Mouse (Mus musculus) urinary bladder, postnatal 4 days (tissue): Measurements from ENCODE around the gene Map3k13.
"Not testable (repeated sequence)": the region's sequence is repeated elsewhere in the genome, so short reads cannot be mapped to it uniquely, and the experiment has no call there.

ENCODE experiments used
- DNase-seq, 2 experiments: peaks; one replicate each; pipeline ENCODE4 v3.0.0; 2021 to 2022; ENCODE audit warnings: low spot score in 2 of 2

Map3k13 gene

DNA sequence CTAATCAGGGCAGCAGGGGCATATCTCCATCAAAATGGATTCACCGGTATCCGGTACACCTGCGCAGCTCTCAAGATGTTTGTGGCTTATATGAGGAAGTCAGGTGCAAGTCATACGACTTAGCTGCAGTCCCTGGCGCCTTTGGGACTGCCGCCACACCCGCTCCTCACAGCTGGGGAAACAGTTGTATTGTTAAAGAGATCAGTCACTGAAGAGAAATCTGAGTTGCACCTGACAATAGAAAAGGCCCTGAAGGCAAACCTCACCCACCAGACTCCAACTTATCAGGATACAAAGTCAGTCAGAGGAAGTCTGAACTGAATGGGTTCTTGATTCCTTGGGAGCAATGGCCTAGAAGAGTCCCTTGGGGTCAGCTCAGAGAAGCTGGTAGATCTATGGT is 13.6 kb downstream of the Map3k13 start:
- DNase-seq: not testable (repeated sequence)

- DNase-seq: no peak
Measured at GRCm38 (mm10) chr16:21813164-21813834, 19.2 kb downstream of the Map3k13 start.

DNA sequence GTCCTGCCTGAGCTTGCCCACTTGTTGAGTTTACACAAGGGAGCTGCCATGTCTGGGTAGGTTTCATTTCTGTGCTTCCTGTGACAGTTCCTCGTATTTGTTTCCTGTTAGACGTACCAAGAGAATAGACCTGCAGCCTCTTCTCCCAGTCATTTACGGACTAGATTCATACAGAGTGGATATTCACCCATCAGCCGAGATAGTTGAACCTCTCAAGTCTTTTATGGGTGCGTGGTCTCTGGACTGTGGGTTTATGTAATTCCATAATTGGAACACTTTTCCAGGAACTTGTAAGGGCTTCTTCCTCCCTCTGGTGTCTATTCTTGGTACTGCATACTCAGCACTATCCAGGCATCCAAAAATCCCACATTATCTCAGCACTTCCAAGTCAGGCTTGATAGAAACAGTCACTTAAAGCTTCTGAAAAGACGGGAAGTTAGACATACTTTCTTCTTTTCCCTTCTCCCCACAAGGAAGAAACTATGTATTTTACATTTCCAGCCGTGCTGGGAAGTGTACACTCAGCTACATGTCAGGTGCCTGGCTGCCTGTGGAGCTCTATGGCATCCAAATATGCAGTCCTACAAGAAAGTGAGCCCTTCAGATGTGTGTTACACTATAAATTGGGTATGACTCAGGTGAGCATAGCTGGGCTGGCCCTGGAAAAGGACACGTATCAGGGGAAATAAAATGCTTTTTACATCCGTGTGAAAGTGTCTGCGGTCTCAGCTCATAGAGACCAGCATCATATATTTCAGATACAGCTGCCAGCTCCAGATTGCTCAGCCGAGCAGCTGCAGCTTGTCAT is 20.9 kb downstream of the Map3k13 start:
- no peak for DNase-seq

GRCm38 (mm10) chr16:21815669-21816010 is 21.5 kb downstream of the Map3k13 start:
- no peak for DNase-seq

- no peak for DNase-seq
Measured at GRCm38 (mm10) chr16:21818132-21818531, 24.0 kb downstream of the Map3k13 start.

GRCm38 (mm10) chr16:21818629-21819028 is 24.5 kb downstream of the Map3k13 start:
- no peak for DNase-seq

DNA sequence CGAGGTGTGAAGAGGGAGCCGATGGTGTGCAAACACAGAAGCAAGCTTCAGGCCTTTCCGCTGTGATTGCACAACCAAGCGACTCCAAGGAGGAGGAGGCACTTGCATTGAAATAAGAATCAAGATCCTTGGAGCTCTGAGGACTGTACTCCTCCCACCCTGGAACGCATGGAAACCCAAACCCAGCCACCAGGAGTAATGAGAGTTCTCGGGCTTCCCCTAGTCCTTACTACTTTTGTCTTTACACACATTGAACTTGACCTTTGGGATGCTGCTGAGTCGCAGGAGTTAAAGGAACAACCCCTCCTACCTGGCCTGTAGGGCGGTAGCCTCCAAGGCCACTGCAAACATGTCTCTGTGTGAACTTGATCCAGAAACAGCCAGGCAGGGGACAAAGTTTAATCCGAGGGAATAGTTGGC is 31.5 kb downstream of the Map3k13 start:
- DNase-seq: no peak

DNA sequence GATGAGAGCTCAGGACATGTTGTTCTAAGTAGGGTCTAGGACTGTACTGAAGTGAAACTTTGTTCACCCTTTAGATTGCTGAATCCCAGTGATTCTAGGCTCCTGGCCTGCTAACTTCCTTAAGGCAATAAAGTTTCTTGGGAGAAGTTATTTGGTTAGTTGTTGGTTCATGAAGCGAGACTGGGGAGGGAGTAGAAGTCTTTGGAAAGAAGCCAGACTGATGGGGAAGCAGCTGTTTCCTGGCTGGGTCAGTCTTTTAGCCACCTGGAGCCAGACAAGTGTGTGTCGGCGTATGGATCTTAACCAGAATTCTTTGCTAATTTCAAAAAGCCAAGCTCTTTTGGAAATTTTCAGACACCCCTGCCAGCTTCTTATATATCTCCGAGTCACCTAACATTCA is 33.0 kb downstream of the Map3k13 start:
- no peak for DNase-seq

- DNase-seq: no peak
Measured at GRCm38 (mm10) chr16:21827581-21827980, 33.4 kb downstream of the Map3k13 start.

DNA sequence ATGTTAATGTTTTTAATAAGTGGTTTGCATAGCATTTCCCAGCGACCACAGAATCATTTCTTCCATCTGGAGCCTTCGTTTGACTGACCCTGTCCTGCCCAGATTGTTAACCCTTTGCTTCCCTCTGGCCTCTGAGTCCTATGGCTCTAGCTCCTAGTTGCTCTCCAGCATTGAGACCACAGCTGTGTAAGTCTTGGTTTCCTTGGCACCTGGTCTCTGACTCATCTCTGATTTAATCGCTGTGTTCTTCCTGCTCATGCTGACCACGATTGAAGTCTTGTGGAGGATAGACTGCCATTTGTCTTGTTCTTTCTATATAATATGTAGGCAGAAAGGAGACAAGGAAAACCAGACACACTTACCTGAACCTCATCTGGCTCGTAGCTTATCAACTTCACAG is 35.6 kb downstream of the Map3k13 start:
- DNase-seq: no peak

- DNase-seq: no peak
Measured at GRCm38 (mm10) chr16:21830784-21831183, 36.6 kb downstream of the Map3k13 start.

DNA sequence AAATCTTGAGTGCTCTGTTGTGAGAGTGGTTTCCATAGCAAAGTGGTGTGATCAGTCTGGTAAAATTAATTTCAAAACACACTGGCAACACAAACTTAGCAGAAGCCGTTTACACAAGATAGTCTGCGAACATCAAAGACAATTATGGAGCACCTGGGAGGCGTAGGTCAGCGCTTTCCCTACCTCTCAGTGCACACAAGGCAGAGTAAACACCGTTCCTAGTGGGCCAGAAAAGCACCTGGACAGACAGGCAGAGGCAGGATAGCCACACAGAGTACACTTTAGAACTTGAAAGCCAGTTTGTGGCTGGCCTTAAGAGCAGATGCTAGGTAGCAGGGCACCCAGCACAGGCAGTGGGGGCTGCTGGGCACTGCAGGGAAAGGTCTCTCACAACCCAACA is 37.6 kb downstream of the Map3k13 start:
- no peak for DNase-seq

DNA sequence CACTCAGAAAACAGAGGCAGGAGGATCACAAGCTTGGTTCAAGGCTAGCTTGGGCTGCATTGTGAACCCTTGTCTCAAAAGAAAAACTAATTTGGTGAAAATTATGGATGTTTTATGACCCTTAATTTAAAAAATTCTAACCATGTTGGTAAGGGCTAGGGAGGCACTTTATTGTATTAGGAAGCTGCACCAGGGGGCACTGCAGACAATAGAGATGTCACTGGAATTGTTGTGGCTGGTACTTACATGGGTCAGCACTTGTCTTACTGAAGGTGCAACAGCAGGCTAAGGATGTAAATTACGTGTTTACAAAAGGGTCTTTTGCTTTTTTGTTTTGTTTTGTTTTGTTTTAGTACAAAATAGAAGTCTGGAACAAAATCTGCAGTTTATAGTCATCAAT is 39.3 kb downstream of the Map3k13 start:
- no peak for DNase-seq

DNA sequence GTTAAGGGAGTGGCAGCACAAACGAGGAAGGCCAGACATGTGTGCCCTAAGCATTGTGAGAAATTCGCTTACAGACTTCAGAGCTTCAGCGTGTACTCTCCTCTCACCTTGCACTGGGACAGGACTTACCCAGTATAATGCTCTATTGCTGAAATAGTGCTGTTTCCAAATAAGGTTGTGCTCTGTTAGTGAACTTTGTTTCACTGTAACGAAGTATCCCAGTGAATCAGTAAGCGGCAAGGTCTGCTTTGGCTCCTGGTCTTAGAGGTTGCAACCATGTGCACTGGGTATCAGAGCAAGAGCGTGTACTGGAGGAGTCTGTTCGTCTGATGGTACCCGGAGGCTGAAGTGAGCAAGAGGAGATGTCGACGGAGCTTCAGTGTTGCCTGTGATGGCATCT is 39.8 kb downstream of the Map3k13 start:
- no peak for DNase-seq

DNA sequence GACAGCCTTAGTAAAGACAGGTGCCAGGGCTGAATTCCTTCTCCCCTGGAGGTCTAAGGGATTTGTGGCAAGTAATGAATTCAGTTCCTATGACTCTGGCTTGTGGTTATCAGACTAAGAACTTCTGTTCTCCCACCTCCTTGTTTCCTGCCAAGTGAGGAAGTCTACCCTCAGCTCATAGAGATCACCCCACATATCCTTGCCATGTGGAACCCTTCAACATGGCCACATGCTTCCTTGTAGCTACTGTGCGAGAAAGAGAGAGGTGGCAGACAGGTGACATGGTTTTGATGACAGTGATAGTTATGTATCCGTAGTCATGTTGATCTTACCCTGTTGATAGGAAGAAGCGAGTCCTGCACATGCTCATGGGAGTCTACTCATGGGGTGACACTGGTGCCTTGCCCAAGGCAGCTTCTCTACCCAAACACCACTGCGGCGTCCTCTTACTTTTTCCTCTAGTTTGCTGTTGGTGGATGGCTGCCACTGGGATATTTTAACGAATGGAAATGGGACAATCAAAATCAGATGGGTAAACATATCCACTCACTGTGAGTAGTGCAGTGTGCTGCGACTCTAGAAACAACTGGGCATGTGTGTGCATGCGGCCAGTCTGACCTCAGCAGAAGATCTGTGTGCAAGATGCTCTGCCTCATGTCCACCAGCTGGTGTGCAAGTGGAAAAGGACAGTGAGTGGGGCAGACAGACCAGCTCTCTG is 40.9 kb downstream of the Map3k13 start:
- no peak for DNase-seq

DNA sequence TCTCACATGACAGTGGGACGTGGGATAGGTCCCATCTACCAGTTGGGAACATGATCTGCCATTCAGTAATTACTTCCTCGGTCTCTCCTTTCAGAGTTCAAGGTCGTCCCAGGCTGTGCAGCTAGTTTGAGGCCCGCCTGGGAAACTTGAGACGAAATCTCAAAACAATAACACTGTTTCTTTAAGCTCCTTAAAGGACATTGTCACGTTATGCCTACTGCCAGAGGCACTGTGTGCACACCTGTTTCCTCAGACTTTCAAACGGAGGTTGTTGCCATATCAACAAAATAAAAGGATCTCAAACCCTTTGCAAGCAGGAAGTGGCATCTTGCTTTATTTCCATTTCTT is 41.4 kb downstream of the Map3k13 start:
- DNase-seq: no peak

DNA sequence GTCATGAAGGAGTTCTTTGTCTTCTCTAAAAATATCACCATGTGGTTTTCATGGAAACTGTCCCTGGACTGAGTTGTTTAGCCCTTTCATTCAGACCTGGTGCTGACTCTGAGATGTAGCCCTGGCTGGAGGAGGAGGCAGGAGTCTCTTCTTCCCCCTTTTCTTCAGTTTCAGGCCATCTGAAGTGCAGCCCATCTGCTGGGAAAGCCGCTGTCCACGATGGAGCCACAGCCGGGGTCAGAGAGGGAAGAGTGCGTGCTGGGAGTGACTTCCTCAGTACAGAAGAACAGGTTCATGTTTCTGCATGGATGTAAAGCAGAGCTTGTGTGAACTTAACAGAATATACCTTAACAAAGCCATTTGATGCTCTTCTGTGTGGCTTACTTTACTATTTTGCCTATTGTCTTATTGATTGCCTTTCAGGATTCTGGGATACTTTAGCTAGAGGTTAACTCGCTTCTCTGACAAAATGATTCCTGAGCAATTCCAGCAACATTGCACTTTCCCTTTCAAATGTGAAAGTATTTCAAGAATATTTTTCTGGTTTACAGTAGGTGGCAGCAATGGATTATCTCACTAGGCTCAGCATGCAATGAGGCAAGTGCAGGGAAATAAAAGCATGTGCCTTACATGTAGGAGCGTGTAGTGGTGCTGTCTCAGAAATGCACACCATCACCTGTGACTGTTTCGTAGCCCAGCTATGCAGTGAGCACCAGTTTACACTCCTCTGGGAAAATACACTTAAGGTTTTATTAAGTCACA is 42.3 kb downstream of the Map3k13 start:
- DNase-seq: no peak

GRCm38 (mm10) chr16:21837694-21838093 is 43.5 kb downstream of the Map3k13 start:
- no peak for DNase-seq

- DNase-seq: peak in 1 of 2 experiments; percentile 33
Measured at GRCm38 (mm10) chr16:21845800-21846671, 51.9 kb downstream of the Map3k13 start.

- DNase-seq: no peak
Measured at GRCm38 (mm10) chr16:21848444-21848843, 54.3 kb downstream of the Map3k13 start.

DNA sequence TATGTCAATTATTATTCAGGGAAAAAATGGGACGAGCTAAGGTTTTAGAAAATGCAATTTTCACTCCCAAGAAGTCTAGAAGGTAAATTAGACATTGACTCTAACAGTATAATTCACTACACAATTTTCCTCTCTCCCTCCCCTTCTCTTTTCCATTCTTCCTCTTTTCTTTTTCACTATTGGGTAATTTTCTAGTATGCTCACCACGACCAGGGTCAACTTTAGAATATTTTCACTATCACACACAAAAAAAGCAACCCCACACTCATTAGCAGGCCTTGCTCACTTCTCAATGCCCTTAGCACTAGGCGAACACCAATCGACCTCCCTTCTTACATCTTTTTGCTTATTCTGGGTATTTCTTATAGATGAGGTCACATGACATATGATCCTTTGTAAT is 54.7 kb downstream of the Map3k13 start:
- no peak for DNase-seq
